Mouse (Mus musculus) G1E (cell line): Measurements from ENCODE around the gene Snrpg.

ENCODE experiments used
- CTCF ChIP-seq: IDR thresholded peaks from 2 replicates; pipeline ENCODE4 v1.5.1; 2012; ENCODE audit warnings: low read depth, low read length, inconsistent platforms, mixed read lengths
- GATA1 ChIP-seq: IDR thresholded peaks from 2 replicates; pipeline ENCODE4 v1.6.1; 2012; ENCODE audit warnings: borderline replicate concordance, low read length, inconsistent platforms, mixed read lengths
- GATA2 ChIP-seq: IDR thresholded peaks from 2 replicates; pipeline ENCODE4 v1.6.1; 2012; ENCODE audit warnings: low read depth, low read length, inconsistent platforms, borderline replicate concordance
- POLR2AphosphoS5 ChIP-seq: IDR thresholded peaks from 2 replicates; pipeline ENCODE4 v1.6.1; 2012; ENCODE audit warnings: low read depth, low read length, inconsistent platforms; ENCODE audit not compliant: insufficient replicate concordance
- TAL1 ChIP-seq: conservative IDR thresholded peaks from 2 replicates; pipeline ENCODE4 v1.6.1; 2012; ENCODE audit warnings: low read depth, low read length, inconsistent platforms, mixed read lengths

DNA sequence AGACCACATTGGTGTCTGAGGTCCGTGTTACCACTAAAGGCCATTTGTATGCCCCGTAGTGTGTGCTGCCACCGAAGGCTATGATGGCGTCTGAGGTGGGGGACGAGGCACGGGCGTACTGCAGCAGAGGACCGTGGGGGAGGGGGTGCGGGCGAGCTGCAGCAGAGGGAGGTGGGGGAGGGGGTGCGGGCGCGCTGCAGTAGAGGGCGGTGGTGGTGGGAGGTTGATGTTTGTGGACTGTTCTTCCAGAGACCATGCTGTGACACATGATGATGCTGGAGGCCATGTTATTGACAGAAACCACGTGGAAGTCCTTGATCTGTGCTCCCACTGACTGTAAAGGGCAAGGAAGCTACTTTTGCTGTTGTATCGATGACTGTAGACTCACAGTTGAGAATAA is 12.3 kb downstream of the Snrpg start:
- TF ChIP-seq TAL1 (no peak), CTCF (no peak), GATA1 (no peak), POLR2AphosphoS5 (no peak), GATA2 (no peak)
